Mouse (Mus musculus): Measurements from ENCODE around the gene Wdr76. TPM values are rescaled to one million over a fixed set of nuclear protein-coding genes. Genes with fewer than 3 reads are reported as not detected.
"Not testable (repeated sequence)": the region's sequence is repeated elsewhere in the genome, so short reads cannot be mapped to it uniquely, and the experiment has no call there.

The Wdr76 gene
- total RNA-seq (2021), result 7.4 and 7.6 TPM in 2 replicates
- long read RNA-seq, experiment 1, partial matches to known transcripts, result 1 of 4 reads
- long read RNA-seq, experiment 1, other reads (novel, unspliced or antisense), result 3 of 4 reads
- long read RNA-seq, experiment 2, partial matches to known transcripts, result 1 of 3 reads
- long read RNA-seq, experiment 2, other reads (novel, unspliced or antisense), result 2 of 3 reads

GRCm38 (mm10) chr2:121505942-121506882, at the start of gene Wdr76, which contains the start of gene Mfap1a:
Gene Wdr76 (plus strand): TSS chr2:121506723.
Gene Mfap1a (minus strand): TSS chr2:121506665.
- peak; percentile 91 for DNase-seq

- DNase-seq, result no peak
Observed at GRCm38 (mm10) chr2:121460071-121460470, 46.5 kb upstream of the Wdr76 start.

- DNase-seq, result not testable (repeated sequence)
Observed at GRCm38 (mm10) chr2:121468982-121469381, 37.5 kb upstream of the Wdr76 start.

- not testable (repeated sequence) for DNase-seq
Observed at GRCm38 (mm10) chr2:121472783-121473182, 33.7 kb upstream of the Wdr76 start.

GRCm38 (mm10) chr2:121473301-121474179, 33.0 kb upstream of the Wdr76 start, which contains the start of gene Mfap1b:
Gene Mfap1b (minus strand): TSS chr2:121474067.
- DNase-seq, result peak; percentile 88

GRCm38 (mm10) chr2:121474180-121474535, 32.4 kb upstream of the Wdr76 start:
- DNase-seq, result peak; percentile 21

- not testable (repeated sequence) for DNase-seq
Observed at GRCm38 (mm10) chr2:121475306-121475705, 31.2 kb upstream of the Wdr76 start.

- DNase-seq, result no peak
Observed at GRCm38 (mm10) chr2:121477491-121478266, 28.8 kb upstream of the Wdr76 start.

GRCm38 (mm10) chr2:121480498-121480897, 26.0 kb upstream of the Wdr76 start:
- DNase-seq, result peak; percentile 66

- not testable (repeated sequence) for DNase-seq
Observed at GRCm38 (mm10) chr2:121480916-121481315, 25.6 kb upstream of the Wdr76 start.

- no peak for DNase-seq
Observed at GRCm38 (mm10) chr2:121483576-121483975, 22.9 kb upstream of the Wdr76 start.

GRCm38 (mm10) chr2:121484403-121484802, 22.1 kb upstream of the Wdr76 start:
- DNase-seq, result not testable (repeated sequence)

GRCm38 (mm10) chr2:121501550-121501949, 5.0 kb upstream of the Wdr76 start:
- DNase-seq, result not testable (repeated sequence)

GRCm38 (mm10) chr2:121507173-121507950, 839 bp downstream of the Wdr76 start:
- DNase-seq, result no peak

GRCm38 (mm10) chr2:121507951-121508330, 1.4 kb downstream of the Wdr76 start:
- no peak for DNase-seq

- DNase-seq, result peak; percentile 87
Observed at GRCm38 (mm10) chr2:121509584-121509983, 3.1 kb downstream of the Wdr76 start.

GRCm38 (mm10) chr2:121511401-121511800, 4.9 kb downstream of the Wdr76 start:
- no peak for DNase-seq

- not testable (repeated sequence) for DNase-seq
Observed at GRCm38 (mm10) chr2:121512991-121513765, 6.7 kb downstream of the Wdr76 start.

- DNase-seq, result no peak
Observed at GRCm38 (mm10) chr2:121514211-121514610, 7.7 kb downstream of the Wdr76 start.

GRCm38 (mm10) chr2:121518106-121518505, 11.6 kb downstream of the Wdr76 start:
- no peak for DNase-seq
